Mouse (Mus musculus): ENCODE results near the gene Spryd3. TPM values are rescaled to one million over a fixed set of nuclear protein-coding genes. Genes with fewer than 3 reads are reported as not detected.

The Spryd3 gene
- polyA plus RNA-seq, 1 experiment from 2014 or later = 35.4 TPM

DNA sequence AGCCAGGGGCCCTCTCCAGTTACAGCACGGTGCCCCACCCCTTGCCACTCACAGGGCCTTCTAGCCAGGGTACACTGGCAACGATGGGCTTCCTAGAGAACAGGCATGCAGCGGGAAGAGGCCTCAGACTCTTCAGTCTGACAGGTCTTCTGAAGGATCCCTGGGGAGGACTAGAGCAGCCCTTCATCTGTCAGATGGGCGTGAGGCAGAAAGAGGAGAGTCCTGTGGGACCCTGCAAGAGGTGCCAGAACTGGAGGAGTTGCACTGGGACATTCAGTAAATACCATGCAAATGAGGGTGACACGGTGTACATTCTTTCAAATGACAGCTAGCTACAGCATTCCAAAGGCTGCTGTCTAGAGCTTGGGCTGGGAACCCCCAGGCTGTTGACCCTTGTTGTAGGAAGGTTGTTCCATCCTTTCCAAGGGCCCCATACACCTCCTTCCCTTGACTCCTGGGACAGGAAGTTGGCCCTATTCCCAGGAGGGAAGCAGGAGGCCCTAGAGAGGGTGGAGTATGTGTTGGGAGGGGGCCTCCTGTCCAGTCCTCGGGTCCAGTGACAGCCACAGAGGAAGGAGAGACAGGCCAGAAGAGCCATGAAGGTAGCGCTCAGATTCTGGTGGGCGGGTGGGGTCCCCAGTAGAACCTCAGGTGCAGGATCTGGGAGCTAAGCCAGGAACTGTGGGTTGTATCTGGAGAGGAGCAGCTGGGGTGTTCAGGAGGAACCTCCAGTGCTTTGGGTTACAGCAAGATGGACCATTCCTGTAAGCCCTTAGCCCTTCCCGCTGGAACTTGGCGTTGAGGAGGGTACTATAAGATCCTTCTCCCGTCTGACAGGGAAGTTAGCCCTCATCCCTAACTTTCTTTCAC, 34.1 kb downstream of the Spryd3 start:
- peak overlapping the region; percentile 49; the same call in 1 of the 2 replicates for H3K9ac ChIP-seq

DNA sequence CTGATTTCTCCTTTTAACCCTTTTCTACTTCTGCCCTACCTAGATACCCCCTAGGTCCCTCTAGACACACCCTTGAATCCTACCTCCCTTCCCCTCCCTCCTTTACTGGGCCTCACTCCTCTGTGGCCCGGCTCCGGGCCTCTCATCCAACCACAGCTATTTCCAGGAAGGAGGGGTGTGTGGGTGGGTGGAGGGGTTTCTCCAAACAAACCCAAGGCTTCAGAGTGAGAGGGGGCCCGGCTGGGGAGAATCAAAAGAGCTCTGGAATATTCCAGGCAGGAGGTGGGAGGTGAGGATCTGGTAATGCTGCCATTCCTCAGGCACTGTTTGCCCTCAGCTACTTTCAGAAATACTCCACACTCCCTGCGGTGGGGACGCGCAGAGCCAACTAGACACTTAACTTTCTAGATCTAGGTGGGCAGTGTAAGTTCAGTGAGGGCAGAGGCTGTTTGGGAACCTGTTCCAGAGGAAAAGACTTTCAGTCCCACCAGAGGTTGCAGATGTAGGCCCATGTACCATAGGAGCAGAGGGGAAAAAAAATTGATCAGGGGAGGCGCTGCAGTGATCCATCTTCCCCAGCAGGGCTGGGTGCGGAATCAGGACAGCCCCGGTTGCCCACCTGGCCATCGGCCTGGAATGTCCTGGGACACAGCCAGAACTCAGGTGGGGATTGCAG, 34.9 kb downstream of the Spryd3 start:
- Histone ChIP-seq H3K4me2 (peak overlapping the region; percentile 67), H3K4me3 (peak overlapping the region; percentile 57), H3K4me1 (peaks cover 83% of the 10 kb centered on the region), H3K27ac (peak overlapping the region; percentile 99), H3K9me3 (no peaks in the 10 kb centered on the region), H3K9ac (0 out of 2 replicates have a peak overlapping the region, but pooled peaks have one; percentile 65), H3K27me3 (no peaks in the 10 kb centered on the region), H3K36me3 (peaks cover 21% of the 10 kb centered on the region)
- peak; percentile 75 for ATAC-seq (ENCODE audit: insufficient number of reproducible peaks, low FRiP score, low TSS enrichment, low read depth)
- 11% methylated on average over 10 of the region's 10 CpGs for WGBS

More for the DNA sequence above, 34.1 kb downstream of the Spryd3 start:
- Histone ChIP-seq H3K9me3 (no peaks in the 10 kb centered on the region), H3K4me1 (peaks cover 91% of the 10 kb centered on the region), H3K4me2 (peak overlapping the region; percentile 67), H3K27me3 (no peaks in the 10 kb centered on the region), H3K36me3 (peaks cover 22% of the 10 kb centered on the region), H3K27ac (peak overlapping the region; percentile 99), H3K4me3 (peak overlapping the region; percentile 57)
- WGBS = 21% methylated on average over 11 of the region's 11 CpGs
- ATAC-seq (ENCODE audit: insufficient number of reproducible peaks, low FRiP score, low TSS enrichment, low read depth) = no peak

GRCm38 (mm10) chr15:102100161-102100981, 35.7 kb downstream of the Spryd3 start, which contains the start of gene Tns2:
Tns2 (plus strand) TSS chr15:102100413.
- H3K9me3 ChIP-seq = no peaks in the 10 kb centered on the region
- H3K27me3 ChIP-seq = no peaks in the 10 kb centered on the region
- H3K36me3 ChIP-seq = peaks cover 24% of the 10 kb centered on the region
- H3K4me2 ChIP-seq = peak within 1 kb of the TSS; percentile 67
- peaks cover 75% of the 10 kb centered on the region for H3K4me1 ChIP-seq
- peak; percentile 70 for ATAC-seq (ENCODE audit: insufficient number of reproducible peaks, low FRiP score, low TSS enrichment, low read depth)
- H3K9ac ChIP-seq = peak within 1 kb of the TSS; percentile 65
- peak within 1 kb of the TSS; percentile 99 for H3K27ac ChIP-seq
- peak within 1 kb of the TSS; percentile 57 for H3K4me3 ChIP-seq
- WGBS = under 1% methylated on average over 74 of the region's 82 CpGs

- peak overlapping the region; percentile 57 for H3K4me3 ChIP-seq
- H3K27ac ChIP-seq = peak overlapping the region; percentile 99
- peak overlapping the region; percentile 65 for H3K9ac ChIP-seq
- peaks cover 30% of the 10 kb centered on the region for H3K36me3 ChIP-seq
- peak overlapping the region; percentile 67 for H3K4me2 ChIP-seq
- no peak for ATAC-seq (ENCODE audit: insufficient number of reproducible peaks, low FRiP score, low TSS enrichment, low read depth)
- no peaks in the 10 kb centered on the region for H3K27me3 ChIP-seq
- H3K9me3 ChIP-seq = no peaks in the 10 kb centered on the region
- 14% methylated on average over 8 of the region's 8 CpGs for WGBS
- peaks cover 71% of the 10 kb centered on the region for H3K4me1 ChIP-seq
These were observed 36.3 kb downstream of the Spryd3 start for GRCm38 (mm10) chr15:102099771-102100160.

DNA sequence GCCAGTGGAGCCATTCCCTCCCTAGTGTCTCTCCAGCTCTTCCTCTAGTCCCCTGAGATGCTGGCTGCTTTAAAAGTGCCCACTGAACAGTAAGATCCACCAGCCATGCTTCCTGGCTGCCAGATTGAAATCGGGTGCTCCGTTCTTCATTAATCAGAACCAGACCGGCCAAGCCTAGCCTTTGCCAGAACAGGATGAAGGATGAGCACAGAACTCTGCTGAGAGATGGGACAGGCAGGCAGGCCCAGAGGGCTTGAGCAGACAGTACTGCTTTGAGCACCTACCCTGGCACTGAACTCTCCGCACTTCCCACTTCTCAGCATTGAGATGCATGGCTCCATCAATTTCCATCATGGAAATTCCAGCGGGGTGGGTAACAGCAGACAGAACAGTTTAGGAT, 36.8 kb downstream of the Spryd3 start:
- H3K4me2 ChIP-seq = peak overlapping the region; percentile 67
- H3K27ac ChIP-seq = peak overlapping the region; percentile 99
- H3K36me3 ChIP-seq = peaks cover 31% of the 10 kb centered on the region
- H3K9ac ChIP-seq = peak overlapping the region; percentile 65
- no peaks in the 10 kb centered on the region for H3K27me3 ChIP-seq
- 20% methylated on average over 5 of the region's 5 CpGs for WGBS
- H3K9me3 ChIP-seq = no peaks in the 10 kb centered on the region
- no peak for ATAC-seq (ENCODE audit: insufficient number of reproducible peaks, low FRiP score, low TSS enrichment, low read depth)
- H3K4me3 ChIP-seq = peak overlapping the region; percentile 57
- H3K4me1 ChIP-seq = peaks cover 68% of the 10 kb centered on the region

GRCm38 (mm10) chr15:102097991-102098555, 38.0 kb downstream of the Spryd3 start:
- ATAC-seq (ENCODE audit: insufficient number of reproducible peaks, low FRiP score, low TSS enrichment, low read depth) = no peak
- peaks cover 56% of the 10 kb centered on the region for H3K4me1 ChIP-seq
- peak overlapping the region; percentile 57 for H3K4me3 ChIP-seq
- H3K4me2 ChIP-seq = peak overlapping the region; percentile 67
- H3K27me3 ChIP-seq = no peaks in the 10 kb centered on the region
- peaks cover 43% of the 10 kb centered on the region for H3K36me3 ChIP-seq
- 22% methylated on average over 5 of the region's 5 CpGs for WGBS
- H3K27ac ChIP-seq = peak overlapping the region; percentile 99
- no peaks in the 10 kb centered on the region for H3K9me3 ChIP-seq
- 0 out of 2 replicates have a peak overlapping the region, but pooled peaks have one; percentile 23 for H3K9ac ChIP-seq

DNA sequence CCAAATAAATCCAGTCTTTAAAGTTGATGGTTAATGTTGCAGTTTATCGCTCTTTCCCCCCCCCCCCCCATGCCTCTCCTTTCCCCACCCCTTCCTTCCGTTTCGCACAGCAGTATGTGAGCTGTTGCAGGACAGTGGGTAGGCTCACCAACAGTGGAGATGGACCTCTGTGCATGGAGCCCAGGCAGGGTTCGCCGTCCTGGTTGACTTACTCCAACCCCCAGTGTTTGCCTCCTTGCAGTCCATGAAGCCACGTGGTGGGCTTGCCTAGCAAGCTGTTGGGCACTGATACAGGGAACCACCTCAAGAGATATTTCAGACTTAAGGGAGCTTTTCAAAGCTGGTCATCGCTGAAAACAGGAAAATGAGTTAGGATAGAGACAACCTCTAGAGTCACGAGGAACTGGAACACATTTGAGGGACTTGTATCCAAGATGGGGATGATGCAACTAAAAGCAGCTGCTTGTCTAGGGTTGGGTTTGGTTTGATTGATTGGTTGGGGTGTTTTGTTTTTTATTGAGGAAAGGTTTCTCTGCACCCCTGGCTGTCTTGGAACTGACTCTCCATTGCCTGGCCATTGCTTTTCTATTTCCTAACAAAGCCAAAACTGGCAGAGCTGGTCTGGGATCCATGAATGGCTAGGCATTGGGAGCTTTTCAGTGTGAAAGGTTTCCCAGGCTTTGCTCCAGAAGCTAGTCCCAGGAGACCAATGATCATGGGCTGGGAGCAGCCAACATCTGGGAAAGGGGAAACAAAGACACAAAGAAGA, 38.7 kb downstream of the Spryd3 start:
- Histone ChIP-seq H3K4me1 (peaks cover 48% of the 10 kb centered on the region), H3K9ac (no peak overlapping the region), H3K9me3 (no peaks in the 10 kb centered on the region), H3K4me2 (no peak overlapping the region), H3K4me3 (no peak overlapping the region), H3K27ac (peak overlapping the region; percentile 99), H3K27me3 (no peaks in the 10 kb centered on the region), H3K36me3 (peaks cover 51% of the 10 kb centered on the region)
- WGBS = 74% methylated on average over 8 of the region's 8 CpGs
- ATAC-seq (ENCODE audit: insufficient number of reproducible peaks, low FRiP score, low TSS enrichment, low read depth) = no peak

DNA sequence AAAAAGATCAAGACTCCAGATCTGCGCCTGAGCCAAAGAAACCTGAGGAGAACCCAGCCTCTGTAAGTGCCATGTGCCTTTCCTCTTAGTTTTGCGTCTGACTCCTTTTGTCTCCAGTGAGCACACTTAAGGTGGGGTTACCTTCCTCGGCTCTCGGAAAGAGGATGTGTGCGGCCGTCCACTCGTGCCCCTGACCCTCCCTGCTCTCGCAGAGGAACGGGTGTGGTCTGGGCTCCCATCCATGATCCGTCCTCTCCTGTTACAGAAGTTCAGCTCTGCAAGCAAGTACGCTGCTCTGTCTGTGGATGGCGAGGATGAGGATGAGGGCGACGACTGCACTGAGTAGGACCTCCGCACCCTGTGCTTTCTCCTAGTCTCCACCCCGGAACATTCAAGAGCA, 41.0 kb downstream of the Spryd3 start:
- WGBS = 85% methylated on average over 16 of the region's 16 CpGs
- no peak for ATAC-seq (ENCODE audit: insufficient number of reproducible peaks, low FRiP score, low TSS enrichment, low read depth)

DNA sequence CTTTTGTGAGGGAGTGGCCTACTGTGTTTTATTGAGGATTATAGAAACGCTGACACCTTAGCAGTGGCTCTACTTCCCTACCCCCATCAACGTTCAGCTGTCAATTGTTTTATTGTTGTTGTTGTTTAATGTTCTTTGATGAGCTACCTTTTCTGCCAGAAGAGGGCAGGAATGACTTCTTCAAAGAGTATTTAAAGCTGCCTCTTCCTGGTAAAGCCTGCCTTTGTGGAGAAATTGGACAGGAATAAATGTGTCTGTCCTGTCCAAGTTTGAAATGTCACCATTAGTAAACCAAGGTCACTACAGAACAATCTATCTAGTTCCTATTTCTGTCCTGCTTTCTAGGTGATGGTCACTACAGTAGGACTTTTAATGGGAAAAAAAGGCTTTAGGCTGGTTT, 41.9 kb downstream of the Spryd3 start:
- no peak overlapping the region for H3K9ac ChIP-seq
- no peak overlapping the region for H3K4me2 ChIP-seq
- ATAC-seq (ENCODE audit: insufficient number of reproducible peaks, low FRiP score, low TSS enrichment, low read depth) = no peak
- H3K27me3 ChIP-seq = no peaks in the 10 kb centered on the region
- WGBS = 28% methylated on average over 2 of the region's 2 CpGs
- H3K36me3 ChIP-seq = peaks cover 83% of the 10 kb centered on the region
- H3K9me3 ChIP-seq = no peaks in the 10 kb centered on the region
- no peak overlapping the region for H3K27ac ChIP-seq
- H3K4me3 ChIP-seq = no peak overlapping the region
- H3K4me1 ChIP-seq = peaks cover 21% of the 10 kb centered on the region

More for the DNA sequence above, 41.0 kb downstream of the Spryd3 start:
- Histone ChIP-seq H3K4me3 (no peak overlapping the region), H3K4me1 (peaks cover 30% of the 10 kb centered on the region), H3K4me2 (no peak overlapping the region), H3K27ac (no peak overlapping the region), H3K9me3 (no peaks in the 10 kb centered on the region), H3K36me3 (peaks cover 74% of the 10 kb centered on the region), H3K27me3 (no peaks in the 10 kb centered on the region), H3K9ac (no peak overlapping the region)

GRCm38 (mm10) chr15:102092222-102092621, 43.8 kb downstream of the Spryd3 start:
- no peak overlapping the region for H3K27ac ChIP-seq
- ATAC-seq (ENCODE audit: insufficient number of reproducible peaks, low FRiP score, low TSS enrichment, low read depth) = no peak
- H3K4me3 ChIP-seq = no peak overlapping the region
- H3K9me3 ChIP-seq = no peaks in the 10 kb centered on the region
- H3K9ac ChIP-seq = no peak overlapping the region
- peaks cover 2% of the 10 kb centered on the region; the same call in 1 of the 2 replicates for H3K4me1 ChIP-seq
- H3K27me3 ChIP-seq = no peaks in the 10 kb centered on the region
- H3K36me3 ChIP-seq = peaks cover 96% of the 10 kb centered on the region
- H3K4me2 ChIP-seq = no peak overlapping the region
- 87% methylated on average over 4 of the region's 4 CpGs for WGBS

Measured in limb, embryonic 15.5 days (tissue).